Mouse (Mus musculus) left cerebral cortex, postnatal 36 days (tissue): Measurements from ENCODE around the gene Icam1. TPM values are rescaled to one million over a fixed set of nuclear protein-coding genes. Genes with fewer than 3 reads are reported as not detected.

Experiments
- microRNA-seq: library from miRNA; unstranded; fragments of <30 nt; microRNA quantifications from one replicate; pipeline ENCODE4 v1.2.0, GENCODE M21; 2022
- total RNA-seq, 2 experiments: library from RNA; stranded (reverse); gene quantifications; 2 replicates each; pipeline ENCODE4 v1.2.3; 2021

Icam1 gene
- total RNA-seq, 2 experiments from 2014 or later, result 2.4 to 3.2 TPM

Small RNAs within 50 kb of the gene (microRNA-seq; reads per million reads assigned to microRNA genes)
- gene Mir1900, result not detected
- not detected for gene Mir7082

Other genes with a start within 250 kb of the Icam1 start
- gene Col5a3, start 200.9 kb upstream of the Icam1 start, total RNA-seq, result 1 to 10 TPM; 1.1 to 2.2 TPM
- gene Rdh8, start 197.5 kb upstream of the Icam1 start, total RNA-seq, result not detected
- gene A230050P20Rik, start 147.3 kb upstream of the Icam1 start, total RNA-seq, result 10 to 100 TPM; 65.7 to 90.2 TPM
- gene Angptl6, start 136.3 kb upstream of the Icam1 start, total RNA-seq, result 10 to 100 TPM; 10.5 to 11.8 TPM
- 10 to 100 TPM; 18.6 to 23.9 TPM for gene Ppan, start 127.8 kb upstream of the Icam1 start, total RNA-seq
- 100 to 1,000 TPM; 120 to 124 TPM for gene Eif3g, start 117.4 kb upstream of the Icam1 start, total RNA-seq
- 10 to 100 TPM; 40.1 to 43.0 TPM for gene Dnmt1, start 56.1 kb upstream of the Icam1 start, total RNA-seq
- 1 to 10 TPM; 3.0 to 3.6 TPM for gene S1pr2, start 39.2 kb upstream of the Icam1 start, total RNA-seq
- gene Mrpl4, start 13.2 kb upstream of the Icam1 start, total RNA-seq, result 10 to 100 TPM; 59.6 to 62.5 TPM
- gene Icam4, start 13.4 kb downstream of the Icam1 start, total RNA-seq, result 1 to 10 TPM; 1.2 to 1.3 TPM
- gene Icam5, start 16.1 kb downstream of the Icam1 start, total RNA-seq, result 100 to 1,000 TPM; 235 to 249 TPM
- not detected for gene Zglp1, start 51.1 kb downstream of the Icam1 start, total RNA-seq
- 1 to 10 TPM; 1.5 to 1.6 TPM for gene Gm49373, start 57.1 kb downstream of the Icam1 start, total RNA-seq
- gene Fdx1l, start 57.6 kb downstream of the Icam1 start, total RNA-seq, result 10 to 100 TPM; 59.0 to 70.8 TPM
- gene Gm38431, start 76.0 kb downstream of the Icam1 start, total RNA-seq, result 1 to 10 TPM; 2.1 to 3.5 TPM
- 10 to 100 TPM; 26.1 to 29.0 TPM for gene Raver1, start 76.0 kb downstream of the Icam1 start, total RNA-seq
- 10 to 100 TPM in 1 of 2 experiments, 1 to 10 TPM in 1; 9.1 to 15.3 TPM for gene Tyk2, start 115.3 kb downstream of the Icam1 start, total RNA-seq
- 100 to 1,000 TPM; 139 to 155 TPM for gene Cdc37, start 134.0 kb downstream of the Icam1 start, total RNA-seq
- 10 to 100 TPM; 94.8 to 98.7 TPM for gene Pde4a, start 149.7 kb downstream of the Icam1 start, total RNA-seq
- 10 to 100 TPM; 52.7 to 60.8 TPM for gene Keap1, start 223.4 kb downstream of the Icam1 start, total RNA-seq
- 10 to 100 TPM in 1 of 2 experiments, 1 to 10 TPM in 1; 6.6 to 14.2 TPM for gene S1pr5, start 232.5 kb downstream of the Icam1 start, total RNA-seq
- 10 to 100 TPM; 47.1 to 48.8 TPM for gene Atg4d, start 249.3 kb downstream of the Icam1 start, total RNA-seq